Mouse (Mus musculus) kidney, postnatal 25 days (tissue): ENCODE measurements around the gene Atr.
A peak's percentile ranks its signal among the peaks of the same experiment; 100 is the strongest.

Source experiments
- DNase-seq, 2 experiments: peaks; one replicate each; pipeline ENCODE4 v3.0.0; 2021; ENCODE audit warnings: mixed read lengths in 2 of 2

The Atr gene

DNA sequence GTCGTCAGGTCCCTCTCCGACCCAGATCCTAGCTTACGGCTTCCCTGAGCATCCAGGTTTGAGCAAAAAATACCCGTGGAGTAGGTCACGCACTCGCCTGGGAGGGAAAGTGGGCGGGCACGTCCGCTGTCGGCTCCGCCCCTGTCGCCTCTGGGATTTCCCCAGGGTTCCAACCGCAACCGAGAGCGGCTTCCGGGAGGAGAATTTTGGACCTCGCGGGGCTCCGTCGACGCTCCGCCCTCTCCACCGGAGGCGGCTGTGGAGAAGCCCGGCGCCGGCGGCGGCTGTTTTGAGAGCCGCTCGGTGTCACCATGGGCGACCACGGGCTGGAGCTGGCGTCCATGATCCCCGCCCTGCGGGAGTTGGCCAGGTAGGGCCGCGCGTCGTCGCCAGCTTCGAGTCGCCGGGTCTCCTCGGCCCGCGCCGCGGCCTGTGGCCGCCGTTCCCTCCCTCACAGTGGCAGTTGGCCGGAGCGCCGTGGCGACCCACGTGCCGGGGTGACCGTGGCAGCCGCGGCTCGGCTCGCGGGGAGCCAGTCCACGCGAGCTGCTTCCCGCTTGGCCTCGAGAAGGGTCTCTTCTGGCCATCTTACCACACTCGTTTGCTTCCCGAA, at the start of gene Atr:
Atr (plus strand) TSS at position 184 of the 613 bp plus-strand sequence.
- DNase-seq: peak; percentile 95 to 97

DNA sequence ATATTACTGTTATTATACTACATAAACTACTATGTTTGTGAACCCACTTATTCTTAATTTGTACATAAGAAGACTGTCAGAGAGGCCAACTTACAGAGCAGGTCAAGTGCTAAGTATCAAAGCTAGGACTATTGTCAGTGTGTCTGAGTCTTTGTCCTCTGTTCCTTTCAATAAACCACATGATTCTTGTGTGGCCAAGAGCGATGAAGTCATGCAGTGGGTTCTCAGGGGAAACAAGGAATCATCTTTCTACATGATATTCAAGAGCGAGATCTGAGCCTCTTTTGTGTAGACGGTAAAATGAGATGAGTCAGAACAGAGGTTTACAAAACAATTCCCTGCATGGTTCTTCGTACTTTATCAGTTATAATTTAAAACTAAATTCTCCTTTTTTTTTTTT, 47.8 kb upstream of the Atr start:
- no peak for DNase-seq

DNA sequence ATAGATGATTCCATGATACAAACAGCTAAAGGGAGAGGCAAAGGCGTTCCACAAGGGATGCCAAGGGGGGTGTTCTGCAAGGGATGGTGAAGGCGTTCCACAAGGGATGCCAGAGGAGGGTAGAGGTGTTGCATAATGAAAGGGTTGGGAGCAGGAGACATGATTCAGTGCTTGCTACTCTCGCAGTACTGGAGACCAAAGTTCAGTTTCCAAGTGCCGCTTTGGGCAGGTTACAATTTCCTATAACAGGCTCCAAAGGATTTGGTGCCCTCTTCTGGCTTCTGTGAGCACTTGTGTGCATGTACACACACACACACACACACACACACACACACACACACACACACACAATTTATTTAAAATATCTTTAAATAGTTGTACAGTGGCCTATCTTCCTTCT, 45.6 kb upstream of the Atr start:
- peak; percentile 49 to 74 for DNase-seq

DNA sequence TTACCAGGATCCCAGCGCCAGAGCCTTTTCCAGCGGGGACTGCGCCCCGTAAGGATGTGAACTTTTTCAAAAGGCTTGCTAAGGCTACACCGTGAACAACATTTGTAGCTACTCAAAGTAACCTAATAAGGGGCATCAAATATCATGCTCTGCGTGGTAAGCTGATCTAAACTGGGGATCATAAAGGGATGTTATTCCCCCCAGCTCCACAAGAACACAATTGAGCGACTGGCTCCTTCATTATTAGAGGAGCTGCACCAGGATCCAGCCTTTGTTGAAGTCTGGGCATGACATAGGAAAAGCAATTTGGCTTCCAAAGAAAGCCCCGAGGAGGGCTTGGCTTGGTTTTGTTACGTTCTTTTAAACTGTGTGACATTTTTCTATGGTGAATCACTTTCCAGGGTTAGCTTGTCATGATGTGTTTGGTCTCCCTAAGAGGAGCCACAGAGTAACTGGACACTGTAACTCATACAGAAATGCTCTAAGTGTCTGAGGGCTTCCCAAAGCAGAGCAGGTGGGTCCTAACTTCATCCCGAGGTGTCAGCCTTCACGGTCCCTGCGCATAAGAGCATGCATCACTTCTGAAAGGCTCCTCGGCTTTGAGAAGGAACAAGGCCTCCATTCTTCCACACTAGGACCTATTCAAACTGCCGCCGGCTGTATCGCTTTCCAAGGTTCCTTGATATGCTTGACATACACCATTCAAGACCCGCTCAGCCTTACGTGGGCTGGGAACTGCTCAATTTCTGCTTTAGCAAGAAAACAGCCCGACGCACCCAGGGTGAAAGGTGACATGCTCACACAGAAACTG, 43.5 kb upstream of the Atr start:
- peak; percentile 28 to 56 for DNase-seq

DNA sequence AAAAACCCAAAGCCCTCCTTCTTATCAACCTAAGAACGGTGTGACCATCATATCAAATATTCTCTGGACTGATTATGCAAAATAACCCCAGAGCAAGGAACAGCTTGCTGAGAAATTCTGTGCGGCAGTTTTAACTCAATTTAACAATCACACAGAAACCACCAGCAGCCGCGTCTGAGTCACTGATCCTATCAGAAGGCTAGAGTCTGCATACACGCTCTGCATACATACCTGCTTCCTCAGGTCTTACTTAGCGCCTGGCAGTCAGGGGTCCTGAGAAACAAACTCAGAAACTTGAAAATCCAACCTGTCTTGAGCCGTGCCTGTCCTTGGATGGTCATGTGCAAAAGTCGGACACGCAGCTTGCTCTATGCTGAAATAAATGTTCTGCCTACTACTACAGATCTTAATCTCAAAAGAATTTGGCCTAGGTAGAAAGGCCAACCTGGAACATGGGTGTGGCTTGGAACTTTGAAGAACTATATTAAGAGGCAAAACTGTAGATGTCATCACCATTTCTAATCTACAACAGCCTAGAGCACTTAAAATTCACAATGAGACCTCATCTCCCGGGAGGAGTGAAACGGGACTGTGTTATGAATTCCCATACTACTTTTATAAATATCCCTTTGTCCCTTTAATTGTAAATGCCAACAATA, 42.3 kb upstream of the Atr start:
- DNase-seq: no peak

DNA sequence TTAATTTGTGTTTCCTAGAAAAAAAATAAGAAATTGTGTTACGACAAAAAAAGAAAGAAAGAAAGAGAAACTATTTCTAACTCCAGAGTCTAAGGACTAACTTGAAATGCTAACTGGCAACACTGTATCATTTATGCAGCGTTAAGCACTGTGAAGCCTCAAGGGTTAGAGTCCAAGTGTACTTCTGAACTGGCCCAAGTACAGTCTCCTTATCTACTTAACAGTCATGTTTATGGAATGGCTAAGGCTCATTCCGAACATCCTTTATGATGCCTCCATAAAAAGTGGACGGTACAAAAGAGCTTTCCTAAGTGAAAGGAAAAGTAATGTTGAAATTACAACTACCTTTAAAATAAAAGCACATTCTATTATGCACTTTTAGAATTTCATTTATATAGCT, 41.7 kb upstream of the Atr start:
- no peak for DNase-seq

DNA sequence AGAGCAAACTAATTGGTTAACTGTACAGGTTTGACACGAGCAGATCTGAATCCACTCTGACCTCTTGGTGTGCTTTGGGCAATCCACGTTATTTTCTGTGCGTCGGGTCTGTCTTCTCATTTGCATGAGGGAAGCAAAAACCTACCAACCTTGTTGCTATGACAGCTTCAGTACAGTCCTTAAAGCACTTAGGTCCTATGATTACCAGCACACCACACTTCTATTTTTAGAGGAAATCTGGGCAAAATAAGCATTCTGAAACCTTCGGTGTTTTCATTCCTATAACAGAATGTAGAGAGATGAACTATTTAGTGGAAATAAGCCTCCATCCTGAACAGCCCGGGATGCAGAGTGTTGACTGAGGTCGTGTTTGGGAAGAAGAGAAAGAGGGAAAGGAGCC, 34.9 kb upstream of the Atr start:
- no peak for DNase-seq

DNA sequence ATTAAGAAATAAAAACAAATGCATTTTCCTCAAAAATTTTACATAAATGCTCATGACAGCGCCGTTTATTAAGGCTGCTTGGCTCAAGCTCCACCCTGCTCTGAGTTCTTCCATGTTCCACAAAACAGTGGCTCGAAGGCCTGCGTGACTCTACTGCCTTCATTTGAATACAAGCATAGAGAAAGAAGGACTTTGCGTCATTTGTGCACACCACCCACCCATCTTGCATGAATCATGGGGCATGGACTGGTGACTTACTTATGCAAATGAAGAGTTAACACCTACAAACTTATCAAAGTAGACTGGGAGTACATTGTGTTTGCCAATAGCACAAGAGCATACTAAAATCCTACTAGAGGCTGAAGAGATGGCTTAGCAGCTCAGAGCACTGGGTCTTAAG, 29.8 kb upstream of the Atr start:
- no peak for DNase-seq

DNA sequence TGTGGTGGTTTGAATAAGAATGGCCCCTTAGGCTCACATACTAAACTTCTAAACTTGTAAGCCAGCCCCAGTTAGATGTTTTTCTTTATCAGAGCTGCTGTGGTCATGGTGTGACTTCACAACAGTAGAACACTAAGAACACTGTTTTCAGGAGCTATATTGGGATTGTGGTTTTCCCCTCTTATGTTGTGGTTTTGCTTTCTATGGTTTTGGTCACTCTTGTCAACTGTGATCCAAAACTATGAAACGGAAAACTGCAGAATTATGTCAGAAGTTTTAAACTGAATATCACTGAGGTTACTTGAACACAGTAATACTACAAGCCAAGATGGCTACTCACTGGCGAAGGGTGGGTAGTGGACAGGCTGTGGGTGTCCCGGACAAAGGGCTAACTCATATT, 24.6 kb upstream of the Atr start:
- no peak for DNase-seq

DNA sequence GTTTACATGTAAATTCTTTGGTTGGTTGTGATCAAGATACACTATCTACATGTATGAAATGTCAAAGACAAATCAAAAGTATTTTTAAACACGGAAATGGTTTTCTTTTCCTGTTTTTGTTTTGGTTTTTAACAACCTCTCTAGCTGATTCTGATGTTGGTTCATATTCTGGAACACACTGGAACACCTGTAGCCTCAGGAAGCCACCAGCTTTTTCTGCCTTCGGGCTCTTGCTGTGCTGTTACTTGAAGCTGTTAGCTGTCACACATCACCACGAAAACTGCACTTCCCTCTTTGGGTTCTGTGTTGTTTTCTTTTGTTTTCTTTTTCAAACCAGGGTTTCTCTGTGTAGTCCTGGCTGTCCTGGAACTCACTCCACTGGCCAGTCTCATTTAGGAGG, 22.6 kb upstream of the Atr start:
- no peak for DNase-seq

DNA sequence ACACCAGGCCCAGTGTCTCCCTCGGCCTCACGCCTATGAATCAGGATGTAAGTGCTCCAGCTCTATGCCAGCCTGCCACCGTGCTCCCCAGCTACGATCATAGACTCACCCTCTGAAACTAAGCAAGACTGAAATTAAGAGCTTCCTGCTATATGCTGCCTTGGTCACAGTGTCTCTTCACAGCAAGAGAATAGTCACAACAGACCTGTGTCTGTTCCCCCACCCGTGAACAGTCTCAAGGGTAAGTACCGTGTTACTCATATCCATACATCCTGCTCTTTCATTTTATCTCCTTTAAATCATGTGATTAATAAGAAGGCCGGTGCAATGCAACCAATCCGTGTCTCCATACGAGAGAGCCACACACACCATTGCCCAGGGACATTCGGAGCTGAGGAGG, 21.7 kb upstream of the Atr start:
- no peak for DNase-seq

DNA sequence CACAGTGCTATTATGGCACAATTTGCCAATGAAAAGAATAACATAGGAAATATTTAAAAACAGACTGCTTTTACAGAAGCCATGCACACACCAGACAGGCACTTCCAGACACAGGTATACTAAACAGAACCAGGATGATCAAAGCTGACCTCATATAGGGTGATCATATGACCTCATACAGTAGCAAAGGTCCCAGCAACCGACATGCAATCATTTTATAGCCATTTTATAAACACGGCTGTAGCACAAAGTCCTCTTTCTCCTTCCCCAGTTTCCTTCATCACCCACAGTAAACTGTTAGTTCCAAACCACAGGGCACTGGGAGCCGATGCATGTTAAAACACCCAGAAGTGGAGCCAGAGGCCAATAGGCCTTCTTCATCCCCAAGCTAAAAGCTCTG, 18.0 kb upstream of the Atr start:
- DNase-seq: no peak

DNA sequence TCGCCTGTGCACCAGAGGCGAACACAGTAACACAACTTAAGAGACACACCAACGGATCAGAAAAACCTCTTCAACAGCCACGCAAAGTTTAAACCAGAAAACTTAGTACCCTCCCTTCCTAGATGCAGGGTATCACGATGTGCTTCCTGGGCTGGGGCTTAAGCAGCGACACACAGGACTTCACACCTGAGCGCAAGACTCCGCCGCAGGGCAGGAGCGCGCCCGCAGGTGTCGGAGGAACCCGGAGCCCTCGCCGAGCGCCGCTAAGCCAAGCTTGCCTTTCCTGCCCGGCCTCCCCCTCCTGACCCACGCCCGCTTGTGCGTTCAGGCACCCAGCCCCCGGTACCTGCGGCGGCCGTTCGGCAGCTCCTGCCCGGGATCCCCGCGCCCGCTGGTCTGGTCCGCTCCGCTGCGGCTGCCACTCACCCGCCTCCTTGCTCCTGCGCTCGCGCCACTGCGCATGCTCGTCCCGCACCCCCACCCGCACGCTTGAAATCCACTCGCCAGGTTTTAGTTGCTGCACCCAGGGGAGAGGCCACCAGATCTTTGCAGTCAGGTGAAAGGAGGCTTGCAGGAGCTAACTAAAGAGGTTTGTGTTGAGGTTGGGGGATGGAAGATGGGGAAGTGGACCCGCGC, 12.5 kb upstream of the Atr start, which contains the start of gene Pls1:
Pls1 (minus strand) TSS at position 487 of the 636 bp plus-strand sequence.
- peak; percentile 87 to 93 for DNase-seq

DNA sequence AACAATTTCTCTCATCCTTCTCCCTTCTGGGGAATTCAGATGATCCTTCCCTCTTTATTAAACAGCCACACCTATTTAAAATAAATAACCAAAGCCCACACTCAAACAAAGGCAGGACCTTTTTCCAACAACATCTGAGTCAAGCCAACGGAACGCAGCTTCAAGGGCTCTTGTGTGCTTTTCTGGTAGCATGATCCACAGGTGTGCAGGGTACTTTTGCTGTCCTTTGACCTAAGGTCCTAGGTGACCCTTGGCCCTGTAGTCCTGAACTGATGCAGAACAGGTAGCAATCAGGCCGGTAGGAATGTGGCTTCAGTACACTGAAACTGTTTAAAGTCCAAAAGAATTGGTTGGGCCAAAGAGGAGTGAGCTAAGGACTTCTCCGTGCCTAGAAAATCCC, 11.7 kb upstream of the Atr start:
- peak in 1 of 2 experiments; percentile 35 for DNase-seq

DNA sequence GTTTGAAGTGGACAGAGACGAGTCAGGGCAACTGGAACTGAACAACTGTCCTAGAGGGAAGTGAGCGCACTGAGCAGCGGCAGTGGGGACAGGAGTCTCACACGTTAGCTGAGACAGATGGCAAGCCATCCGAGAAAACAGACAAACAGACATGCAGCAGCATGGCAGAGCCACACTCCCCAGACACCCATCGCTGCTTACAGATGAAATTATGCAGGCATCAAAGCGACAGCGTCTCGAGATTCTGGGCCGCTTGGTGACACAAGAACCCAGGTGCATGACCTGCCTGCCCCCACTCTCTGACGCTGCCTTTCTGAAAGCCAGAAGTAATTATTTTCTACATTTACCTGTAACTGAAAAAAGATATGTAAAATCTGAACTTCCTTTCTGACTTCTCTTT, 5.7 kb upstream of the Atr start:
- DNase-seq: peak in 1 of 2 experiments; percentile 40

DNA sequence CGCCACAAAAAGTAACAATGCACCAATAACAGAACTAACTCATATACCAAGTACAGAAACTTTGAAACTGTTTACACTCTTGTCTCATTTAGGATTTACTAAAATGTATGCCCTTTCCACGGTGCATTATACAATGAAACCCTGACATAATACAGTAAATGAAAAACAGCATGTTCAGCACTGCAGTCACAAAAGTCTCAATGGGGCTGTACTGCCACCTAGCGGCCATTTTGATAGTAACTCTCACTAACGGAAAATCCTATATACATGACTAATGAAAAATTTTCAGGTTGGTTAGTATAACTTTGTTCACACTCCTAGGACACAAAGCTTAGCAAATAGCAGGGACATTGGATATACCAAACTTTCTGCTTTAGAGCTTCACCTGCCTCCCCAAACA, 4.5 kb upstream of the Atr start:
- peak; percentile 66 to 91 for DNase-seq

DNA sequence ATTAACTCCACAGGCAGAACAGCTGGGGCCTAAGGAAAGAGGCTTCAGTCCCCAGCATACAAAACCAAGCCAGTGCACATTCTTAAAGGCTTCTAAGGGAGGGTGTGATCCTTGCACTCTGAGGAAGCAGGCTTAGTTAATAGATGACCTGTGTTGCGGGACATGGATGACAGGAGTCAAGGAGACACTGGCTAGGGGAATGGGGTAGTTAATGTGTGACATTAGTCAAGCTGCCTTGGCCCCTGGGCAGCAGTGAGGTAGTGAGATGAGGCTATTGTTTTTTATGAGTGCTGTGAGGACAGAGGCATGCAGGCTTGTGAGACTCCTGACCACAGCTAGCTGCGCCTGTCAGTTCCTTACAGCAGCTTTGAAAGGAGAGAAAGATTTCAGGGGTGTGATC, 2.5 kb upstream of the Atr start:
- DNase-seq: peak; percentile 65 to 86

DNA sequence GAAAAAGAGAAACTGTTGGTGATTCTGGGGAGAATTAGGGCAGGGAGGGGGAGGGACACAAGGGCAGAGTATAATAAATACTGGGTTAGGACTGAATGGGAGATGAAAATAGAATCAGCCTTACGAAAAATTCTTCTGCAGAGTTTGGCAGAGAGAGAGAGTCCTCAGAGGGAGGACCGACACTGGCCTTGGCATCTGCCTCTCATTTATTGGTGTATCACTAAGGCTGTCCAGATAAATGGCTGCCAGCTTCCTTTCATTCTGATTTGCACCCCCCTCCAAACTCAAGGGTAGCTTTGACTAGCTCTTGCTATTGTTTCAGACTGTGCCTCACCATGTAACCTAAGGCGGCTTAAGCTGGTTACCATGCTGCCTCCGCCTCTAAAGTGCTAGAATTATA, 1.4 kb upstream of the Atr start:
- DNase-seq: no peak

DNA sequence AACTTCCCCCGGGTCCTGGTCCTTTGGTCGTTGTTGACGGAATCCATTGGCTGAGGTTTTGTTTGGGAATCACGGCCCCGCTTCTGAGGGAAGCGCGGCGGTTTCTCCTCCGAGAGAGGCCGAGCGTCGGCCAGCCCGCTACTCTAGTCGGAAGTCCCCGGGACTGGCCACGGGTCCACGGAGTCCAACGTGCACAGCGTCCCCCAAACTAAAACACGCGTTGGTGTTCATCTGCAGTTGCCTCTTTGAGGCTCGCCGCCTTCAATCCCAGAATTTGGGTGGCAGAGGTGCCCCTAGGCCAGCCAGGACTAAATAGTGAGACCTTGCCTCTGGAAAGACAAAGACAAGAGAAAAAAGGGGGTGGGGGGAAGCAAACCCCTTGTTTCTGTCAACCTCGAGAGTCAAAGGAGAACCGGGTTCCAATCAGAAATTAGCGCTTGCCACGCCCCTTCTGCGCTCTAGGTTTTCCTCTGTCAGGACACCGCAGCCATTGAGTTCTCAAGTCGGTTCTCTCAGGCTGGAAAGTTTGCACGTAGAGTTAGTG, 702 bp downstream of the Atr start:
- peak in 1 of 2 experiments; percentile 46 for DNase-seq

DNA sequence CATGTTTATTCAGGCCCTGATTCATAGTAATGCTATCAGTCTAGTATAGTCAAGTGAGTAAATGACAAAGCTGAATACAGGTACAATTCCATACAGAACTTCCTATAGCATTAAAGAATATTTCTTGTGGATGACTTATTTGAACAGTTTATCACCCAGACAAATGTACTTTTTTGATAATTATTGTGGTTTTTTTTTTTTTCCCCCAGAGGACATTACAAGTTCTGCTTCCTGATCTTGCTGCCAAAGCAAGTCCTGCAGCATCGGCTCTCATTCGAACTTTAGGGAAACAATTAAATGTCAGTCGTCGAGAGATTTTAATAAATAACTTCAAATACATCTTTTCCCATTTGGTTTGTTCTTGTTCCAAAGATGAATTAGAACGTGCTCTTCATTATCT, 20.8 kb downstream of the Atr start:
- DNase-seq: no peak

DNA sequence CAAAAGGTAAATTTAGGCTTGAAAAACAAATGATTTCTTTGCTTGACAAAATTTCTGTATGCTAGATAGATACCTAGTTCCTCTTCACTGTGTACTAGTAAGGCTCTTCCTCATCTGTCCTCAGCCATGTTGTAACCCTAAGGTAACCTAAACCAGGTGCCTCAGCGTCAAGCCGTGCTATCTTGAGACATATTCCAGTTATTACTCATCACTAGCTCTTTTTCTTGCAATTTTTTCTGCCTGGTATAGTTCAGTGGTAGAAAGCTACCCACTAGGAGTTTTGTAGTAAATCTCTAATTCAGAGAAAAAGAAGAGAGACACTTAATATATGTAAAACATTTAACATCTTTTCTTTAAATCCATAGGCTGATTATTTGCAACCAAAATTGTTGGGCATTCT, 25.4 kb downstream of the Atr start:
- no peak for DNase-seq

DNA sequence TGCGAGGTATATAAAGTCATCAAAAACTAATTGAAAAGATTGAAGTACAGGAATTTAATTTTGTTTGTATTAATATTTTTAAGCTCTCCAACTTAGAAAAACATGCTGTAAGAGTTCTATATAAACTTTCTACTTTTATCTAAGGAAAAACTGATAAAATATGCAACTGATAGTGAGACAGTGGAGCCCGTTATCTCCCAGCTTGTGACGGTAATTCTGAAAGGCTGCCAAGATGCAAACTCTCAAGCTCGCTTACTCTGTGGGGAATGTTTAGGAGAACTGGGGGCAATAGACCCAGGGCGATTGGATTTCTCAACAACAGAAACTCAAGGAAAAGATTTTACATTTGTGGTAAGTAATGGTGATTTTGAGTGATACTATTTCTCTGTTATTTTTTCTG, 40.0 kb downstream of the Atr start:
- no peak for DNase-seq

DNA sequence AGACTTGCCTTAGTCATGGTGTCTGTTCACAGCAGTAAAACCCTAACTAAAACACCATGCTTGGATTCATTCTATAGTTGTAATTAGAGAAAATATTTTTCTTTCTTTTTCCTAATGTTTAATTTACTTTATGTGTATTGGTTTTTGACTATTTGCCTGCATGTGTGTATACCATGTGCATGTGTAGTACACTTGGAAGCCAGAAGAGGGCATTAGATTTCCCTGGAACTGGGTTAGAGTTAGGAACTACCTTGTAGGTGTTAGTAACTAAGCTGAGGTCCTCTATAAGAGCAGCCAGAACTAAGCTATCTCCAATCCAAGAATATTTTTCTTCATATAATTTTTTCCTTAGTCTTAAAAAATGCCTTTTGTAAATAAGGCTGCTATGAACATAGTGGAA, 75.5 kb downstream of the Atr start:
- DNase-seq: no peak
